Mouse (Mus musculus): Measurements from ENCODE around the gene Nfxl1. TPM values are rescaled to one million over a fixed set of nuclear protein-coding genes. Genes with fewer than 3 reads are reported as not detected.

The Nfxl1 gene
- 7.4 and 7.7 TPM in 2 replicates for polyA plus RNA-seq (2015; fragmentation: Nextera tagmentation; extraction: Ambion mirVana)

DNA sequence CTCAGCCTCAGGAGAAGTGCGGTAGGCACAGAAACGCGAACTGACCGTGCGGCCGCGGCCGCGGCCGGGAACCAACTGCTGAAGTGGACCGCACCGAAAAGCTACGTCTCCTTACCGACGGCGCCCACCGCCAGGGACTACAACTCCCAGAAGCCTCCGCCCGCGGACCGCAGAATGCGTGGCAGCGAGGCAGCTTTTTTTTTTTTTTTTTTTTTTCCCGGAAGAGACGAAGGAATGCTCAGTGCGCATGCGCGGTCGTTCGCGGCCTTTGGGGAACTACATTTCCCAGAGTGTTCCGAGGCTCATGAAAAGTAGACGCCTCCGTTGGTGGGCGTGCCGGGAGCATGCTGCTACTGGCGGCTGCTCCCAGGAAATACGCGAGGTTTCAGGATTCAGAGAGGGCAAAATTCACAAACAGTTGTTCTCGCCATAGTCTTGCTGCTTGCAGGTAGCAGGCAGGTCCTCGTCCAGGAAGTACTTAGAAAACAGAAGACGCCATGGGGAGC lies at the start of gene Nfxl1:
TSS of gene Nfxl1 (minus strand) at position 141 of the 506 bp plus-strand sequence.

DNA sequence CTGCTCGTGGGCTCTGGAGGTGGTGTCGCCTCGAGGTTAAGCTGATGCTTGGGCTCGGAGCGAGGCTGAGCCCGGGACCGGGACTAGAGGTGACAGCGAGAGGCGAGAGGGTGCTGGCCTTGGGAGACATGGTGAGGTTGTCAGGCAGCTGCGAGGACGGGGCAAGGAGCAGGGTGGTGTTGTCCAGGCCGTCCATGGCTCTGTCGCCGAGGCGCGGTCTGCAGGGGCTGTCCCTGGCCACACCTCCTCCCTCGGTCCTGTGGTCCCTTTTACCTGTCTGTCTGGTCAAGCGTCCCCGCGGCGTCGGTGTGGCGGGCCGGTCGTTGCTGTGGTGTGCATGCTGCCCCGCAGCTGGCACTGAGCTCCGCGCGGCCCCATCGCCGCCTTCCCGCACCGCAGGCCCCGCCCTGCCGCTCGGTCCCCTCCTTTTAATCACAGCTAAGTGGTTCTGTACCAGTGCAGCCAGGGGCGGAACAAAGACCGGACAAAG lies 27.8 kb upstream of the Nfxl1 start, which contains the start of gene Gm5868:
TSS of gene Gm5868 (minus strand) at position 360 of the 490 bp plus-strand sequence.

DNA sequence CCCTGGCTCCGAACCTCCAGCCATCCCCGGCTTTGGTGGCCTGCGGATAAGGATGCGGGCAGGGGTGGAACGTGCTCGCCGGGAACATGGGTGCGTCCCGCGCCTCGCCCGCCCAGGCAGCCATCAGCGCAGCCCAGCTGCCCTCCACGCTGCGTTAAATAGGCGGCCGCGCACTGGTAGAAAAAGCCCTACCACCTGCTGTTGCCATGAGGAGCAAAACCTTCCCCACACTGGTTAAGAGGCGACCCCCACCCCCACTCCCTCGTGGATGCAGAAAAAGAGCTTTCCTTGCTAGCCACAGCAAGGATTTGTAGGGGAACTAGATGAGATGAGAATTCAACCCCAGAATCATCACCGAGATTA lies 21.5 kb upstream of the Nfxl1 start, which contains the start of gene Zar1:
TSS of gene Zar1 (minus strand) at position 285 of the 363 bp plus-strand sequence.

DNA sequence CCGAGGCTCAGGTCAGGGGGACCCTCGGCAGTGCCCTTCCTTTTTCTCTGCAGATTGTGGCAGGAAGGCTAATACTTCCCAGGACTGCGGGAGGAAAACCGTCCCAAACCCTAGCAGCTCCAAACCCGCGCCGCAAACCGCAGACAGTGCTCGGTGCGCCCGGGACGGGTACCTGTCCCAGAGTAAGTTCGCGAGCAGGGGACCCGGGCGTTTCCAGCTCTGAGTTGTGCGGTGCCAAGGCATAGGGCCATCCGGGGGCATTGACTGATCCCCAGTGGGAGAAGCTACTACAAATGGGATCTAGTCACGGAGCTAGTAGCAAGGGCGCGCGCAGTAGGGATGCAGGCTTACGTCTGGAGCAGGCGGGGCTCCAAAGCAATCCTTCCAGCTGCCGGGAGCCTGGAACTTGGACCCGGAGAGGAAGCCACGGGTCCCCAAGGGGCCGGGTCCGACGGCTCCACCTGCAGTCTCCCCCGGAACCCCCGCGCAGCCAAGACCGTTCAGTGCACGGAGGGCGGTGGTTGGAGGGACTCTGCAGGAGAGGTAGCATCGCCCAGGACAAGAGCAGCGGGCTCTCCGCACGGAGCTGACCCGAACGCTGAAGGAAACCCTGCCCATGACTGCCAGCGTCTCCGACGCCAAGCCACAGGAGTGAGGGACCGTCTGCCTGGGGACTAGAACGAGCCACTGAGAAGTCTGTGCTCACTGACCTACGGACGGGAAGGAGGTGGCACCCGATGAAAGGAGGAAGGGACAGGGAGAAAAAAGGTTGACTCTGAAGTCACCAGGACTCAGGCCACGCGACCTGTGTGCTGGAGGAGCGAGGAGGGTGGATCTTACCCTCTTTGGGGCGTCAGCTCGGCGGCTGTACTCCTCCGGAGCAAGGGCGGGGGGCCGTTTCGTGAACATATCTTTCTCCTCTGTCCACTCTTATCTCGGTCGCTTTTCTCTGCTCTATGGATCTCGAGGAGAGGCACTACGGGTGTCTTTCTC lies 55.7 kb downstream of the Nfxl1 start, which contains the start of gene Corin:
TSS of gene Corin (minus strand) at position 943 of the 993 bp plus-strand sequence.

Other genes starting within 250 kb of the Nfxl1 start
- gene Corin, start 55.2 kb downstream of the Nfxl1 start, polyA plus RNA-seq (2015; fragmentation: Nextera tagmentation; extraction: Ambion mirVana): 0.02 and 0.08 TPM in 2 replicates
- gene Zar1, start 21.6 kb upstream of the Nfxl1 start, polyA plus RNA-seq (2015; fragmentation: Nextera tagmentation; extraction: Ambion mirVana): not detected in 2 replicates
- not detected in 2 replicates for gene Gm5868, start 27.9 kb upstream of the Nfxl1 start, polyA plus RNA-seq (2015; fragmentation: Nextera tagmentation; extraction: Ambion mirVana)
- not detected in 2 replicates for gene Cnga1, start 84.6 kb upstream of the Nfxl1 start, polyA plus RNA-seq (2015; fragmentation: Nextera tagmentation; extraction: Ambion mirVana)
- 0.18 and 0.45 TPM in 2 replicates for gene Nipal1, start 88.1 kb upstream of the Nfxl1 start, polyA plus RNA-seq (2015; fragmentation: Nextera tagmentation; extraction: Ambion mirVana)
- gene Txk, start 193.1 kb upstream of the Nfxl1 start, polyA plus RNA-seq (2015; fragmentation: Nextera tagmentation; extraction: Ambion mirVana): 0.72 and 0.81 TPM in 2 replicates